Mouse (Mus musculus): ENCODE measurements at regions not wholly inside any gene's neighbourhood (a gene's known extent, or its start where the extent isn't known, plus 50 kb on each side); places are given as distances from the start of the nearest gene placed in this dataset.
A peak's percentile ranks its signal among the peaks of the same experiment; 100 is the strongest.

DNA sequence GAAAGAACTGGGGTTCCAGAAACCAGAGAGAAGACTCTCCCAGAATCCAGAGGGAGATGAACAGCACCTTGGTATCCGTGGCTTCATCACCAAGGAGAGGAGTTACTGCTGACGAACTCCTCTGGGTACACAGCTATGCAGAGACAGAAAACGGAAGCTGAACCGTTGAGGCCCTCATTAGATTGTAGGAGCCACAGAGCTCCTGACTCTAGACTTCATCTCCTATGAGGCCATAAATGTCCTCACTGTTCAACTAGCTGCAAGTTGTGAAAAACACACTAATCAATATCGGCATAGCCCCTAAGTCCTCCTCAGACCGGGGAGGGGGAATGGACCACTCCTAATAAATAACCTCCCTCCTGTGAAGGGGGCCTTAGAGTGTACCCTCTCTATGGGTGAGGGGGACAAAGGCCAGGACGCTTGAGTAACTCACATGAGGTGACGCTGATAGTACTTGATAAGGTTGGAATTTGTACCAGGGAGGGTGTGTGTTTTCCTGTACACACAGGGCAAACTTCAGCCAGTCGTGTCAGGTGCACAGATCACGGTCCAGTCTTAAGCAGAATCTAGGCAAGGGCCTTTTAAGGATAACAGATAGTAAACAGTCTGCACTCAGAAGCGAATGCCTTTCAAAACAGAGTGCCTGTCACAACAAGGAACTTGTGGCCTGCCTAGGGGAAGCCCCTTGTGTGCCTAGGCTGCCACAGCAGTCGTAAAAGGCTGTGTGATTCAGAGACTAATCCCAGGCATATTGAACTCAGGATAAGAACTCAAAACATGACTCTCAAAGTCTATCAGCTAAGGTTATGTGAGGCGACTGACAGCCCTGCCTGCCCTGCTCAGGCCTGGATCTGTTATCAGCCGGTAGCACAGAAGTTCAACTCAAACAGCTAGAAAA, 104.2 kb downstream of the Dyrk2 start:
- no peak for DNase-seq (ENCODE audit: low read depth, low spot score)

DNA sequence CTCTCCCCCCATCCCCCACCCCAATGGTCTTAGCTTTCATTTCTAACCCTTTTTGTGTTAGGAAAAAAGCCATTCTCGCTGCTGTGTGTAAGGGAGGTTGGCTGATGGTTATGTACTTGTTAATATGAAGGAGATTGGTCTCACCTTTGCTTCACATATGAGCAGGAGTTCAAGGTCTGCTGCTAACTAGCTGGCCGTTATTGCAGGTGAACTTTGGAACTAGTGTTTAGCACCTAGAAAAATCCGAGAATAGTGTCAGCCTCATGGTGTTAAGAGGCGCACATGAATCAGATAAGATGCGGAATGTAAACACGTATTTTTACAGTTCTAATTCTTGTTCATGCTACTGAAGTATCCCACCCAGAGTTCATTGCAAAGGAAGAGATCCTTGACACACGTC, 103.2 kb downstream of the Dyrk2 start:
- no peak for DNase-seq (ENCODE audit: low read depth, low spot score)

DNA sequence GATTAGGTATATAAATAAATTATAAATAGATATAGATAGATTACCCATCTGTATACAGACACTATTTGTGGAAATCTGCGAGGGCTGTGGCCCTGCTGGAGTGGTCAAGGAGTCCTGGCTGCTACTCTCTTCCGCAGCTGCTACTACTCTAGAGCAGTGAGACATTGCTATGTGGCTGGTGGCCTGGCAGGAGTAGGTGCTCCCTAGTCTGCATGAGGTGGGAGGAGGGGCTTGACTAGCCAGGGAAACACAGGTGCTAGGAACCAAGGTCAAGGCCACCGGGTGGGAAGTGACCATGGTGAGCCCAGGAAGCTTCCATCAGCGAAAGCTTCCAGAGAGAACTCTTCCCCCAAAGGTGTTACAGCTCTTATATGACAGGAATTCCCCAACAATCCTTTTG, 100.3 kb downstream of the Dyrk2 start:
- no peak for DNase-seq (ENCODE audit: low read depth, low spot score)

DNA sequence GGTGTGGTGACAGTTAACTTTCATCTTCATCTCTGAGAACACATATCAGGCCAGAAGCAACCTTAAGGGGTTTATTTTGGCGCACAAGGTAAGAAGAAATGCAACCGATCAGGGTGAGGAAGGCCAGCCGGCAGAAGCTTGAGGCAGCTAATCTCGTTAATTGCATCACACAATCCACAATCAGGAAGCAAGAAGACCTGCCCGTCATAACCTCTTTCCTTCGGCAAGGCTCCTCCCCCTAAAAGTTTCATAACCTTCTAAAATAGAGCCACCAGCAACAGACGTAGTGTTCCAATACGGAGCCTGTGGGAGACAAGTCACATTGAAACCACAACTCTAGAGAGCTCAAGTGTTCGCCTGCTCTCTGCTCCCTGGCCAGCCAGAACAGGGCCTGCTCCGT, 91.4 kb downstream of the Dyrk2 start:
- DNase-seq (ENCODE audit: low read depth, low spot score): no peak

DNA sequence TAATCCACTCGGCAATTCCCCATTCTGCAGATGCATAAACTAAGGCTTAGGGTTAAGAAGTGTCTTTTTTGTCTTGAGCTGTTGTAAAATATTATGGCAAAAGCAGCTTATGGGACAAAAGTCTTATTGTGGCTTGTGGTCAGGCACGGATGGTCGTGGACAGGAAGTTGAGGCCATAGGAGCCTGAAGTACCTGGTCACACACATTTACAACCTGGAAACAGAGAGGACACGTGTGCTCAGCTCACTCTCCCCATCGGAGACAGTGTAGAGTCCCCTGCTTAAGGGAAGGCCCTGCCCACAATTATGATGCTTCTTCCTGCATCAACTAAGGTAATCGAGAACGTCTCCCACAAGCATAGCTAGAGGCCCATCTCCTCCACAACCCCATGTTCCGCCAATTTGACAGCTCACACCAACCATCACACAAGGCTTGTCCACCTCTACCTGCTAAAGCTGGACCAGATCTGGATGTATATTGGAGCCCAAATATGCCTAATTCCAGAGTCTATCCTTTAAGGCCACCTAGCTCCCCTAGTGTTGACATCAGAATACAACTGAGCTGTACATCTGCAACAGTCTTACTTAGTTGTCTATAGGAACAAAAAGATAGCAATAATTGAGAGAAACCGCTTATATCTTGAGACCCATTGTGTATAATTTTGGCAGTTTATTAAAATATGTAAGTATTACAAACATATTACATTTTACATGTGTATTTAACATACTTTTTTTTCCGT, 89.0 kb downstream of the Dyrk2 start:
- DNase-seq (ENCODE audit: low read depth, low spot score): no peak

DNA sequence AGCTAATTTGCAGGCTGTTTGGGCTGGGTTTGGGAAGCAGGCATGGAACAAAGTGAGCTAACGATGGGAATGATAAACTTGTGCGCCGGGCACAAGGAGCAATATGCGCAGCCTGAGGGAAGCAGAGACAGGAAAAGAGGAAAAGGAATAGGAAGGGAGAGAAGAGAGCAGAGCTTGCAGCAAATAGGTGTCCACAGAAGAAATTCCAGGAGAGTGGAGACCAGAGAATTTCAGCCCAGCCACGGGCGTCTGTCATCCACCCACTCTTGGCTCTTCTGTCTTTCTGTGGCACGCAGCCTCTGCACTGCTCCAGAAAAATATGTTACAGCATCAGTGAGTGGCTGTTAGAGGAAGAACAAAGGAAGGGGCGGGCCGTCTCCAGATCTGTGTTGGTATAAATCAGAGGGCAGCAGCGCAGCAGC, 88.2 kb downstream of the Dyrk2 start:
- DNase-seq (ENCODE audit: low read depth, low spot score): peak; percentile 64

DNA sequence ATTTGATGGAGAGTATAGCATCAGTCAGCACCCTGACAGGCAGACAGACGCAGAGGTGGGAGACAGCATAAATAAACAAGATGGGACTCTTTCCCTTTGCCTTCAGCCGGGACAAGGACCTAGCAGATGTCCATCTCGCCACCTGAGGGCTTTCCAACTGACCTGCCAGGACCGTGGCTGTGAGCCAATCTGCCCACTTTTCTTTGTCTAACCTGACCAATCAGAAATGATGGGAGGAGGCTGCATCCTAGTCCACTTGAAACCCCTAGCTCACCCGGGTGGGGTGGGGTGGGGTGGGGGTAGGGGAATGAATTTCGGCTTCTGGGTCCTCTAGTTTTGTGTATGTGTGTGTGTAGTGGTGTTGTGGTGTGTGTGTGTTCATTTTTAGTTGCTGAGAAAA, 87.4 kb downstream of the Dyrk2 start:
- no peak for DNase-seq (ENCODE audit: low read depth, low spot score)

DNA sequence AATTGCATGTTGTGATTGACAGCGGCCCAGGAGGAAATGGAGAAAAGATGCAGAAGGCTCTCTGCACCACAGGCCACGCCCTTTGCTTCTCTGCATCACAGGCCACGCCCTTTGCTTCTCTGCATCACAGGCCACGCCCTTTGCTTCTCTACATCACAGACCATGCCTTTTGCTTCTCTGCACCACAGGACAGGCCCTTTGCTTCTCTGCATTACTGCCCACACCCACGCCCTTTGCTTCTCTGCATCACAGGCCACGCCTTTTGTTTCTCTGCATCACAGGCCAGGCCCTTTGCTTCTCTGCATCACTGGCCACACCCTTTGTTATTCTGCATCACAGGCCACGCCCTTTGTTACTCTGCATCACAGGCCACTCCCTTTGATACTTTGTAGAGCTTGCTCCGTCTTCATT, 82.7 kb downstream of the Dyrk2 start:
- no peak for DNase-seq (ENCODE audit: low read depth, low spot score)

DNA sequence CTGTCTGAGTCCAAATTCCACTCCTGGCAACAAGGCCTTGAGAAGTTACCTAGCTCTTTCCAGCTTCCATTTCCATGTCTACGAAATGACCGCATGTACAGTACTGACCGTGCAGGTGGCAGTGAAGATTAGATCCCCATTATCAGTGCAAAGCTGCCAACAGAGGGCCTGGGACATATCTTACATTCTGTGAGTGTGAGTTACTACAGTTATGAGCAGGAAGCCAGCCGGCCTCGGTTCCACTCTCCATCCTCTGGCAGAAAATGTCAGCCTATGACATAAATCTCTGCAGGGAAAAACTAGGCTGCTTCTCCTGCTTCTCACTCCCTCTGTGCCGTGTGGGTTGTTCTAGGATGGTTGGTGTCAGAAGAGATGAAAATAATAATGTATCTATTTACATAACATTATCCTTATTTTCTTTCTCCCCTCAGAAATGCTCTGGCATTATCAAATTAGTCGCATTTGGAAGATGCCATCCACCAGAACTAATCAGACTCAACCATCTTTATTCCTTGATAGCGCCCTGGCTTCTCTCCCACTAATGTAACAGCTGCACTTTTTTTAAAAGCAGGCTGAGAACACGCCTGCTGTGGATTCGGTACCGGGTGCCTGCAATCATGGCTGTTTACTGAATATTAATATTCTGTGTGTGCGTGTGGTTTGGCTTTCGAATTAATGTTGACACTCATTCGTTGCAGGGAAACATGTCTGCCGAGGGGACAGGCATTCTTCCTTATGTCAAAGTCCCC, 77.5 kb downstream of the Dyrk2 start:
- DNase-seq (ENCODE audit: low read depth, low spot score): no peak

DNA sequence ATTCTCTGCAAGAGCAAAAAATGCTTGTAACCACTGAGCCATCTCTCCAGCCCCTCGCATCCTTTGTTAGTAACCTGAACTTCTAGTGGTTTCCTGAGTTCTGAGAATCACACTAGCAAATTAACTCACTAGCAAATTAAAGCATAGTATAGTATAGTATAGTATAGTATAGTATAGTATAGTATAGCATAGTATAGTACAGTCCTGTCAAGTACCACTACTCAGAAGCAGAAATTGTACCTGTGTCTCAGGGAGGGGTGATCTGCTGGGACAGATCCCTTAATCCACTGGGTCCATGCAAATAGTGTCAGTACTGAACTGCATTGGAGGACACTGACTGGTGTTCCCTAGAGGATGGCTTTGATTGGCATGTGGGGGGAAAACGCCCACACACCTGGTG, 76.2 kb downstream of the Dyrk2 start:
- DNase-seq (ENCODE audit: low read depth, low spot score): no peak

DNA sequence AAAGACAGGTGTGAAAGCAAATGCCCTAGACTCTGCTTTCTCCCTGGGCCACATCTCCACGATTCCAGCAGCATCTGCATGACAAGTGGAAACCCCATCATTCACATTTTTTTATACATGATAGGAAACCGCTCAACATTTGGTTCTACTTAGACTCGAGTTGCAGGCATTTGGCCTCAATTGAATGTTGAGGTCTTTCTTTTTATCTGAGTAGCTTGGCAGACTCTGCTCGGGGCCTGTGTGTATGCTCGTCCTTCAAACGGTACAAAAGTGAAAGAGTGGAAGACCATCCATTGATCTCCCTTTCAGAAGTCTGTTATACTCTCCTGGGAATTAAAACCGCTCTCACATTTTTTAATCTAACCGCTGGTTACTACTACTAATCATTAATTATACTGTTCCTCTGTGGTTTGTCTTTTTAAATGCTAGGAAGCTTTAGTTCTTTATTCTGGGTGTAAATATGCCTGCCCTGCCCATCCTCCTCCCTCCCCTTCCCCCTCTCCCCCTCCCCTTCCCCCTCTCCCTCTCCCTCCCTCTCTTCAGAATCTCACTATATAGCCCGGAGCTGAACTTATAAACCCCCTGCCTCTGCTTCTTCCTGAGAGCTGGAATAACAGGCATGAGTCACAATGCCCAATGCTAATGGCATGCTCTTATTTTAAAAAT, 75.5 kb downstream of the Dyrk2 start:
- DNase-seq (ENCODE audit: low read depth, low spot score): no peak

DNA sequence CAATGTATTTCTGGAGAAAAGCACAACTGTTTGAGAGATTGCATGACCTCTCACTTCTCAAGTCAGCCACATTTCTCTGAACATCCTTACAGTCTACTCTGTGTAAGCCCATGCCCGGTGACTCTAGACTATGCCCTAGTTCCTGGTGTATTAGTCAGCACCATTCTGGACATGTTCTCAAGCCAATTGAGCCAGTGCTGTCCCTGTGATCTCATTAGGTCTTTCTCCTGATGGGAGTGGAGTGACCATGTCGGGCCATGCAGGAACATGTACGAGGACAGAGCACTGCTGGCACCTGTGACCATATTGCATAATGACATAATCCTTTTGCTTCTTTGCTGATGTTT, 75.0 kb downstream of the Dyrk2 start:
- DNase-seq (ENCODE audit: low read depth, low spot score): no peak

DNA sequence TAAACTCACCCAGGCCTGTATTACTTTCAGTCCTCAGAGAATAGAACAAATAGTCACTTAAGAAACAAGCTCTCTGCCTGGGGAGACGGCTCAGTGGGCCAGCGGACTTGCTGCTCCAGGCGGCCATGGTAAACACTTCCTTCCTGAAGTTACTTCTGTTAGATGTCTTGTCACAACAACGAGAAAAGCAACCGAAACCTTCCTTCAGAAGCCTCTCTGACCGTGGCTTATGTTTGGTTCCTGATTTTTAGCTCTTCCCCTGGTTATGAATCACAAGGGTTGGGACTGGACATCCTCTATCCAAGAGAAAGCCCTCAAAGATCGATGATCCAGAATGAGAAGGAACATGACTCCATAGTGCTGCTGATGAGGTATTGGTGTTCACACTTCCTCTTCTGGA, 73.5 kb downstream of the Dyrk2 start:
- no peak for DNase-seq (ENCODE audit: low read depth, low spot score)

DNA sequence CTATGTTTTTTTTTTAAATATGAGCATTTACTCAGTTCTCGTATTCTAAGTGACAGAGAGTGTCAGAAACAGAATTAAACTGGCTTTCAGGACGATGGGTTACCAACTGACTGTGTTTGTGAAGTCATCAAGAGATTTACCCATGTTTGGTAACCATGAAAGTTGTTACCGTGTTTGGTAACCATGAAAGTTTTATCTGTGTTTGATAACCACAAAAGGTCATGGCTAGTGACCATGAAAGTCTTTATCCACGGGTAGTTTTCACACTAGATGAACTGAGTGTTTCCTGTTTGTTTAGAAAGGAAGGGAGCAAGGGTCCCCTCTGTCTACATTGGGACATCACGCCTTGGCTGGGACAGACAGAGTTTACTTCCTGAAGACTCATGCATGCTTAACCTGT, 72.8 kb downstream of the Dyrk2 start:
- DNase-seq (ENCODE audit: low read depth, low spot score): no peak

DNA sequence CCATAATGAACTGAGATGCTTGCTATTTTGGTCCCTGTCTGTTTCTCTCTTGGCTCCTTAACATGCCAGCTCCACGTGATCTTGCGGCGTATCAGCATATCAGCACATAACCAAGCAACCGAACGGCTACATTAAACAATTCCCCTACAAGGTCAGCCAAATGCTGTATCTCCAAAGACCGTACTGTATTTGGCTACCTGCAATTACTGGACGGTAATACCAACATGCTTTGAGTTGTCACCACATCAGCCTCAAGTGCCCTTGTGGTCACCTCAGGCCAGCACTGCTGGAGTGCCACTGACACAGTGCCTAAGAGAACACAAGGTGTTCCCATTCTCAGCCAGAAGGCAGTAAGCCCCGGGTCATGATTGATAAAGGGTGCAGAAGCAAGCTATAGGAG, 70.2 kb downstream of the Dyrk2 start:
- no peak for DNase-seq (ENCODE audit: low read depth, low spot score)

DNA sequence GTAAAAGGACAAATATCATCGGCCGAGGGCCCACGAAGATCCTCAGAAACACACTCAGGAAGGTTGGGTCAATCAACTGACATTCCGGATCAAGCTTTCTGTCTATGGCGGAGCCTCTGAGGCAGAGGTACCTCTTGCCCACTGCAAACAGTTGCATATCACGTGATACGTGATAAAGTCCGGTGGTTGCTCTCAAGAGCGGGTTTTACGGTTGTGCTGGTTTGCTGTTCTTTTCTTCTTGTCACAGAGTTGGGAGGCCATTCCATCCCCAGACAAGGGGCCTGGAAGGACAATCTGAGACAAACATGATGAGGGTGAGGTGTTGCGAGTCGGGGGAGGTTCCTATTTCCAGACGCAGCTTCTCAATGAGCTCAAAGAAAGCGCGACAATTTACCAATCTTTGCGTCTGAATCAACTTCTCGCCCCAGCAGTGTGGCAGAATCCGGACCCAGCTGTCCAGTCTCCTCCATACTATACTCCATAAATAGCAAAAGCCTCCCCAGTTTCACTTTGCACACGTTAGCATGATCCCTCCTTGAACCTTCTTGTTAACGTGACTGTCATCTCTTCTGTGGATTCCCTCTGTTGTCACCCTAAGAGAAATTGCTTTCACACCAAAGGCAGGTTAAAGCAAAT, 66.0 kb downstream of the Dyrk2 start:
- no peak for DNase-seq (ENCODE audit: low read depth, low spot score)

DNA sequence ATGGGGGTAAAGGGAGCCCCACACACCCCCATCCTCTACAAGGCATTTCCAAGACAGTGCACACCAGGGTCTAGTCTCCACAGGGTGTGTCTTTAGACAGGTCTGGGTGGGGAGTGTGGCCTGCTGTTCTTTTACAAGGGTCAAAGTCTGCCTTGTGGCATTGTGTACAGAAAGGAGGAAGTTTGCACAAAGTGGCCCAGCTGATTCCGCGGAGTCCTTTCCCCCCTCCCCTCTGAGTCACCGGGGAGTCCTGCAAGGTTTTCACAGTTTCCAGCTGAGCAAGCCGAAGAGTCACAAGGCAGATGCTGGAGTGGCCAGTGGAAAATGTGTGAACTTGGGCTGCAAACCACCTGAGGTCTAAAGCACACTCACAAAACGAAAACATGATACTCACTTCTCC, 65.4 kb downstream of the Dyrk2 start:
- no peak for DNase-seq (ENCODE audit: low read depth, low spot score)
